Mouse (Mus musculus): ENCODE data around the gene Nipa1. TPM values are rescaled to one million over a fixed set of nuclear protein-coding genes. Genes with fewer than 3 reads are reported as not detected.

Gene Nipa1
- total and polyA plus RNA-seq, 3 experiments = 0.38 to 1.0 (median 0.96) TPM

- in situ Hi-C loops (cut with MboI; ENCODE audit: low pct_ligation_motif_present, low pct_unique_long_range_greater_than_20kb, low sequenced_read_pairs) = no loop called here
- no peak overlapping the region for H3K4me2 ChIP-seq (ENCODE audit: insufficient read depth, low read depth, poor library complexity, severe bottlenecking)
- no peak overlapping the region for H3K27ac ChIP-seq (ENCODE audit: insufficient read depth, low read depth)
- dilution Hi-C loops (cut with MboI; ENCODE audit: extremely low pct_ligation_motif_present, extremely low pct_unique_long_range_greater_than_20kb, low sequenced_read_pairs) = no loop called here
- no peak for DNase-seq (ENCODE audit: extremely low read depth)
- H3K4me1 ChIP-seq (ENCODE audit: control insufficient read depth in 1 of 2, insufficient read depth in 2 of 2) = peaks cover 2 to 51% of the 10 kb centered on the region in 2 experiments; a peak in 3 of 4 replicates
- TF ChIP-seq HCFC1 (IDR thresholded peaks at IDR 0.05; ENCODE audit: low read depth, low read length) (no peak), E2F4 (IDR thresholded peaks at IDR 0.05; ENCODE audit: insufficient replicate concordance, low read depth, low read length) (no peak), EP300 (IDR thresholded peaks at IDR 0.05; ENCODE audit: low read length) (no peak)
- H3K9ac ChIP-seq (ENCODE audit: insufficient read depth, low read depth) = no peak overlapping the region
- H3K27me3 ChIP-seq (replicated peaks) = no peaks in the 10 kb centered on the region
- peaks cover 0 to 17% of the 10 kb centered on the region in 2 experiments for H3K36me3 ChIP-seq (replicated peaks in 1 of 2; ENCODE audit: control insufficient read depth in 1 of 2, insufficient read depth in 1 of 2, low read length in 1 of 2)
- no peaks in the 10 kb centered on the region for H3K9me3 ChIP-seq (replicated peaks; ENCODE audit: low read length)
- H3K79me2 ChIP-seq (replicated peaks; ENCODE audit: control insufficient read depth, extremely low read depth, insufficient read depth, poor library complexity, severe bottlenecking) = peaks cover 43% of the 10 kb centered on the region
- no peak overlapping the region for H3K4me3 ChIP-seq (replicated peaks in 1 of 3; ENCODE audit: low read depth in 2 of 3, low read length in 2 of 3, poor library complexity in 1 of 3)
These were observed 59.2 kb downstream of the Nipa1 start for GRCm38 (mm10) chr7:55960506-55960905.

- in situ Hi-C loops (cut with MboI; ENCODE audit: low pct_ligation_motif_present, low pct_unique_long_range_greater_than_20kb, low sequenced_read_pairs) = no loop called here
- H3K9me3 ChIP-seq (replicated peaks; ENCODE audit: low read length) = no peaks in the 10 kb centered on the region
- dilution Hi-C loops (cut with MboI; ENCODE audit: extremely low pct_ligation_motif_present, extremely low pct_unique_long_range_greater_than_20kb, low sequenced_read_pairs) = no loop called here
- no peak for DNase-seq (ENCODE audit: extremely low read depth)
- H3K9ac ChIP-seq (ENCODE audit: insufficient read depth, low read depth) = no peak overlapping the region
- H3K27ac ChIP-seq (ENCODE audit: insufficient read depth, low read depth) = no peak overlapping the region
- no peak overlapping the region for H3K4me3 ChIP-seq (replicated peaks in 1 of 3; ENCODE audit: low read depth in 2 of 3, low read length in 2 of 3, poor library complexity in 1 of 3)
- peaks cover 0 to 19% of the 10 kb centered on the region in 2 experiments for H3K36me3 ChIP-seq (replicated peaks in 1 of 2; ENCODE audit: control insufficient read depth in 1 of 2, insufficient read depth in 1 of 2, low read length in 1 of 2)
- peaks cover 47% of the 10 kb centered on the region for H3K79me2 ChIP-seq (replicated peaks; ENCODE audit: control insufficient read depth, extremely low read depth, insufficient read depth, poor library complexity, severe bottlenecking)
- TF ChIP-seq MAZ (IDR thresholded peaks at IDR 0.05; ENCODE audit: low read depth, low read length) (no peak), PAX5 (IDR thresholded peaks at IDR 0.05; ENCODE audit: low read length) (no peak), E2F4 (IDR thresholded peaks at IDR 0.05; ENCODE audit: insufficient replicate concordance, low read depth, low read length) (no peak), KAT2A (IDR thresholded peaks at IDR 0.05; ENCODE audit: insufficient replicate concordance, low read length) (no peak), ZMIZ1 (IDR thresholded peaks at IDR 0.05; ENCODE audit: low read depth, low read length) (no peak), POLR2A (IDR thresholded peaks at IDR 0.05; ENCODE audit: low read depth, low read length) (no peak), ZC3H11A (IDR thresholded peaks at IDR 0.05; ENCODE audit: low read depth, low read length) (no peak), TCF12 (IDR thresholded peaks at IDR 0.05; ENCODE audit: low read depth, low read length) (no peak), CHD2 (IDR thresholded peaks at IDR 0.05; ENCODE audit: low read length) (no peak), HCFC1 (IDR thresholded peaks at IDR 0.05; ENCODE audit: low read depth, low read length) (no peak), UBTF (IDR thresholded peaks at IDR 0.05; ENCODE audit: low read depth, low read length) (no peak), TBP (conservative IDR thresholded peaks at IDR 0.05; ENCODE audit: low read depth, low read length) (no peak), CHD1 (IDR thresholded peaks at IDR 0.05; ENCODE audit: low read depth, low read length) (no peak), POLR2AphosphoS2 (IDR thresholded peaks at IDR 0.05; ENCODE audit: low read depth, low read length) (no peak), USF2 (conservative IDR thresholded peaks at IDR 0.05; ENCODE audit: low read depth, low read length) (no peak), MAFK (IDR thresholded peaks at IDR 0.05; ENCODE audit: insufficient replicate concordance, low read length) (no peak), MYC (IDR thresholded peaks at IDR 0.05; ENCODE audit: low read depth, low read length) (no peak), RCOR1 (conservative IDR thresholded peaks at IDR 0.05; ENCODE audit: low read depth, low read length) (no peak)
- peaks cover 2 to 58% of the 10 kb centered on the region in 2 experiments; a peak in 3 of 4 replicates for H3K4me1 ChIP-seq (ENCODE audit: control insufficient read depth in 1 of 2, insufficient read depth in 2 of 2)
- no peak overlapping the region for H3K4me2 ChIP-seq (ENCODE audit: insufficient read depth, low read depth, poor library complexity, severe bottlenecking)
- no peaks in the 10 kb centered on the region for H3K27me3 ChIP-seq (replicated peaks)
These were observed 60.0 kb downstream of the Nipa1 start for GRCm38 (mm10) chr7:55959801-55960200.
